Mouse (Mus musculus) ES-E14 (cell line): ENCODE measurements around the gene Mrgprb5. TPM values are rescaled to one million over a fixed set of nuclear protein-coding genes. Genes with fewer than 3 reads are reported as not detected.

Source experiments
- DNase-seq: peaks from one replicate; pipeline ENCODE4 v3.0.0-alpha.2; 2013; ENCODE audit warnings: low read depth, low spot score
- H3K27ac ChIP-seq: 2 replicates; pipeline ENCODE4 v1.5.1; 2012; ENCODE audit warnings: low read depth, mild to moderate bottlenecking, low read length, moderate library complexity, mixed read lengths; ENCODE audit not compliant: poor library complexity, insufficient read depth, severe bottlenecking
- H3K36me3 ChIP-seq: 2 replicates; pipeline ENCODE4 v1.6.1; 2012; ENCODE audit warnings: mild to moderate bottlenecking, low read length, moderate library complexity, mixed read lengths; ENCODE audit not compliant: control insufficient read depth, poor library complexity, insufficient read depth, severe bottlenecking
- H3K4me1 ChIP-seq, 2 experiments: fragments of 150-350 bp in 1 of 2; sonication (generic) in 1 of 2; 2 replicates each; pipeline ENCODE4 v1.6.1; 2012; ENCODE audit warnings: low read length in 2 of 2, mild to moderate bottlenecking in 1 of 2, mixed read lengths in 1 of 2; ENCODE audit not compliant: control insufficient read depth in 2 of 2, insufficient read depth in 2 of 2, poor library complexity in 1 of 2
- H3K4me3 ChIP-seq, 2 experiments: fragments of 150-350 bp in 1 of 2; sonication (generic) in 1 of 2; 2 replicates each; pipeline ENCODE4 v1.5.1; 2012; ENCODE audit warnings: low read length in 2 of 2, low read depth in 1 of 2, mild to moderate bottlenecking in 1 of 2, mixed read lengths in 1 of 2; ENCODE audit not compliant: insufficient read depth in 1 of 2, poor library complexity in 1 of 2, severe bottlenecking in 1 of 2
- H3K9ac ChIP-seq: 2 replicates; pipeline ENCODE4 v1.6.1; 2012; ENCODE audit warnings: low read depth, mild to moderate bottlenecking, low read length, mixed read lengths; ENCODE audit not compliant: poor library complexity, insufficient read depth, severe bottlenecking
- H3K9me3 ChIP-seq: fragments of 150-350 bp; sonication (generic); 2 replicates; pipeline ENCODE4 v1.6.1; 2012; ENCODE audit warnings: low read depth, mild to moderate bottlenecking, low read length; ENCODE audit not compliant: control insufficient read depth, insufficient read depth
- CHD2 ChIP-seq: IDR thresholded peaks from 2 replicates; pipeline ENCODE4 v1.6.1; 2014; ENCODE audit warnings: mild to moderate bottlenecking, low read depth, low read length, inconsistent platforms
- HCFC1 ChIP-seq: IDR thresholded peaks from 2 replicates; pipeline ENCODE4 v1.6.1; 2012; ENCODE audit warnings: low read length, inconsistent platforms, borderline replicate concordance; ENCODE audit not compliant: insufficient read depth
- MAFK ChIP-seq: IDR thresholded peaks from 2 replicates; pipeline ENCODE4 v1.6.1; 2014; ENCODE audit warnings: mild to moderate bottlenecking, low read depth, low read length, inconsistent platforms; ENCODE audit not compliant: insufficient read depth
- ZC3H11A ChIP-seq: IDR thresholded peaks from 2 replicates; pipeline ENCODE4 v1.6.1; 2012; ENCODE audit warnings: low read depth, mild to moderate bottlenecking, inconsistent platforms, low read length, borderline replicate concordance
- ZNF384 ChIP-seq: IDR thresholded peaks from 2 replicates; pipeline ENCODE4 v1.6.1; 2012; ENCODE audit warnings: low read depth, low read length, inconsistent platforms
- in situ Hi-C, 2 experiments: fragments of 600-800 bp; cut with MboI; formaldehyde crosslinking; loops; one replicate each; pipeline ENCODE4 v1.15.1; 2025; ENCODE audit warnings: low sequenced_read_pairs in 2 of 2, inconsistent platforms in 1 of 2; ENCODE audit not compliant: unreplicated experiment in 2 of 2
- total RNA-seq: library from RNA; depleted of rRNA; stranded (reverse); fragments of 300-350 nt; gene quantifications from 2 replicates; pipeline ENCODE4 v1.2.3, GENCODE M21; 2012; rRNA removed

Gene Mrgprb5
- total RNA-seq = not detected in 2 replicates

- H3K36me3 ChIP-seq = no peaks in the 10 kb centered on the region
- no peak for DNase-seq
These were observed at the start of gene Mrgprb5 for GRCm38 (mm10) chr7:48168919-48169318. Mrgprb5 (minus strand) TSS chr7:48169019.

GRCm38 (mm10) chr7:48199188-48199587, 30.4 kb upstream of the Mrgprb5 start, which contains the start of gene Mrgprb4:
Mrgprb4 (minus strand) TSS chr7:48199288.
- Histone ChIP-seq H3K9me3 (no peaks in the 10 kb centered on the region), H3K9ac (no peak within 1 kb of the TSS), H3K36me3 (no peaks in the 10 kb centered on the region), H3K4me3 (no peak within 1 kb of the TSS), H3K4me1 (no peaks in the 10 kb centered on the region), H3K27ac (no peak within 1 kb of the TSS)
- in situ Hi-C loops = no loop called here
- no peak for TF ChIP-seq ZNF384
- no peak for DNase-seq

More at GRCm38 (mm10) chr7:48168919-48169318, at the start of gene Mrgprb5:
- Histone ChIP-seq H3K4me1 (no peaks in the 10 kb centered on the region), H3K9ac (no peak within 1 kb of the TSS), H3K9me3 (no peaks in the 10 kb centered on the region), H3K4me3 (no peak within 1 kb of the TSS), H3K27ac (no peak within 1 kb of the TSS)
- no peak for TF ChIP-seq HCFC1
- TF ChIP-seq CHD2 = no peak
- no peak for TF ChIP-seq ZNF384
- TF ChIP-seq MAFK = no peak
- no peak for TF ChIP-seq ZC3H11A
- in situ Hi-C loops = no loop called here

- Histone ChIP-seq H3K4me1 (no peaks in the 10 kb centered on the region), H3K9me3 (no peaks in the 10 kb centered on the region), H3K27ac (no peak overlapping the region), H3K9ac (no peak overlapping the region), H3K36me3 (no peaks in the 10 kb centered on the region), H3K4me3 (no peak overlapping the region)
- in situ Hi-C loops = no loop called here
- no peak for DNase-seq
- TF ChIP-seq ZNF384 (no peak), MAFK (no peak), HCFC1 (no peak), ZC3H11A (no peak), CHD2 (no peak)
These were observed 1.3 kb downstream of the Mrgprb5 start for GRCm38 (mm10) chr7:48167471-48167870.

- no peak for TF ChIP-seq HCFC1
- TF ChIP-seq MAFK = no peak
- TF ChIP-seq ZC3H11A = no peak
- no peak for TF ChIP-seq ZNF384
- no peak for TF ChIP-seq CHD2
- no peak overlapping the region for H3K27ac ChIP-seq
- no peaks in the 10 kb centered on the region for H3K36me3 ChIP-seq
- no peaks in the 10 kb centered on the region for H3K4me1 ChIP-seq
- no peaks in the 10 kb centered on the region for H3K9me3 ChIP-seq
- no peak overlapping the region for H3K9ac ChIP-seq
- DNase-seq = no peak
- no peak overlapping the region for H3K4me3 ChIP-seq
- in situ Hi-C loops = no loop called here
These were observed 30.5 kb downstream of the Mrgprb5 start for GRCm38 (mm10) chr7:48138248-48138702.
